Mouse (Mus musculus) hindbrain, embryonic 13.5 days (tissue): ENCODE measurements around the gene OR5BS1P. TPM values are rescaled to one million over a fixed set of nuclear protein-coding genes. Genes with fewer than 3 reads are reported as not detected.

Experiments
- ATAC-seq: fragments of 200-750 bp; cut with Nextera tagmentation; 2 replicates; pipeline ENCODE4 v1.8.0; 2017; ENCODE audit warnings: moderate TSS enrichment; ENCODE audit not compliant: low FRiP score
- H3K27ac ChIP-seq: fragments of 300-500 bp; sonication (generic); 2 replicates; pipeline ENCODE4 v1.5.1; 2015; ENCODE audit warnings: inconsistent platforms, mild to moderate bottlenecking, moderate library complexity
- H3K27me3 ChIP-seq: fragments of 300-500 bp; sonication (generic); 2 replicates; pipeline ENCODE4 v1.6.1; 2015; ENCODE audit warnings: mild to moderate bottlenecking, inconsistent platforms
- H3K36me3 ChIP-seq: fragments of 300-500 bp; sonication (generic); 2 replicates; pipeline ENCODE4 v1.6.1; 2015; ENCODE audit warnings: mild to moderate bottlenecking, inconsistent platforms
- H3K4me1 ChIP-seq: fragments of 300-500 bp; sonication (generic); replicated peaks from 2 replicates; pipeline ENCODE4 v1.6.1; 2015; ENCODE audit warnings: inconsistent platforms
- H3K4me2 ChIP-seq: fragments of 300-500 bp; sonication (generic); 2 replicates; pipeline ENCODE4 v1.6.1; 2015; ENCODE audit warnings: inconsistent platforms, mild to moderate bottlenecking, moderate library complexity
- H3K4me3 ChIP-seq: fragments of 300-500 bp; sonication (generic); 2 replicates; pipeline ENCODE4 v1.5.1; 2015; ENCODE audit warnings: mild to moderate bottlenecking, inconsistent platforms
- H3K9ac ChIP-seq: fragments of 300-500 bp; sonication (generic); 2 replicates; pipeline ENCODE4 v1.6.1; 2015; ENCODE audit warnings: mild to moderate bottlenecking, inconsistent platforms
- H3K9me3 ChIP-seq: fragments of 300-500 bp; sonication (generic); 2 replicates; pipeline ENCODE4 v1.6.1; 2016; ENCODE audit warnings: inconsistent platforms
- WGBS: fragments of 180-500 bp; shearing (Covaris S2); methylation state at CpG from one replicate; pipeline ENCODE4 v1.1.7; 2015; 5-methylcytosine and 5-hydroxymethylcytosine counted together
- polyA plus RNA-seq: library from polyadenylated mRNA; unstranded; fragments of >200 nt; fragmentation: Nextera tagmentation; extraction: Ambion mirVana; gene quantifications from 2 replicates; pipeline ENCODE4 v1.2.1, GENCODE M21; 2015

Gene OR5BS1P
- polyA plus RNA-seq, 1 experiment from 2014 or later = not detected

- Histone ChIP-seq H3K4me2 (no peak overlapping the region), H3K9ac (no peak overlapping the region), H3K4me1 (no peaks in the 10 kb centered on the region), H3K27me3 (no peaks in the 10 kb centered on the region), H3K9me3 (no peaks in the 10 kb centered on the region), H3K36me3 (no peaks in the 10 kb centered on the region), H3K4me3 (no peak overlapping the region), H3K27ac (no peak overlapping the region)
- 80% methylated on average over 7 of the region's 7 CpGs for WGBS
- no peak for ATAC-seq
These were observed 9.9 kb downstream of the OR5BS1P start for GRCm38 (mm10) chr15:98479568-98480102.

DNA sequence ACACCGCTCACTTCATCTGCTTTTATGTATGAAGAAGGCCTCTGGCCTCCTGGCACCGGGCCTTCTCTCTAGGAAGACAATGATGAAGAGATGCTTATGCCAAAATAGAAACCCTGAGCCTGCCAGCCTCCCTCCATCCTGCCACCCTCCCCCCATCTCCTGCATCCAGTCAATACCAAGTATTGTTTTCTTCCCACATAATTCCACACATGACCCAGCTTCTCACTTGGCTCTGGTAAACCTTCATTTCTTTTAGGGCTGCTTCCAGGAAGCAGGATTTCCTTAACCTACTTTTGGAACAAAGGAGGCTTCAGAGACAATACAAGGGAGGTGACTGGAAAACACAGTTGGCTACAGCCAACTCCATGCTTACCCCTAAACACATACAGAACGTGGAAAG, 13.0 kb downstream of the OR5BS1P start, which contains the start of gene Lalba:
TSS of gene Lalba (minus strand) at position 21 of the 400 bp plus-strand sequence.
- no peaks in the 10 kb centered on the region for H3K9me3 ChIP-seq
- ATAC-seq = no peak
- no peak within 1 kb of the TSS for H3K4me3 ChIP-seq
- no peak within 1 kb of the TSS for H3K9ac ChIP-seq
- no peaks in the 10 kb centered on the region for H3K27me3 ChIP-seq
- no peak within 1 kb of the TSS for H3K4me2 ChIP-seq
- no peak within 1 kb of the TSS for H3K27ac ChIP-seq
- no peaks in the 10 kb centered on the region for H3K4me1 ChIP-seq
- no peaks in the 10 kb centered on the region for H3K36me3 ChIP-seq
- WGBS = 46% methylated on average over 3 of the region's 3 CpGs

- Histone ChIP-seq H3K4me1 (no peaks in the 10 kb centered on the region), H3K27ac (no peak overlapping the region), H3K9me3 (no peaks in the 10 kb centered on the region), H3K4me2 (no peak overlapping the region), H3K36me3 (no peaks in the 10 kb centered on the region), H3K4me3 (no peak overlapping the region), H3K27me3 (no peaks in the 10 kb centered on the region), H3K9ac (no peak overlapping the region)
- ATAC-seq = no peak
- 80% methylated on average over 18 of the region's 18 CpGs for WGBS
These were observed 14.5 kb downstream of the OR5BS1P start for GRCm38 (mm10) chr15:98483907-98484886.

- no peaks in the 10 kb centered on the region for H3K27me3 ChIP-seq
- H3K4me3 ChIP-seq = no peak overlapping the region
- no peaks in the 10 kb centered on the region for H3K4me1 ChIP-seq
- no peak overlapping the region for H3K4me2 ChIP-seq
- H3K9me3 ChIP-seq = no peaks in the 10 kb centered on the region
- no peaks in the 10 kb centered on the region for H3K36me3 ChIP-seq
- no peak overlapping the region for H3K27ac ChIP-seq
- 94% methylated on average over 8 of the region's 8 CpGs for WGBS
- ATAC-seq = no peak
- no peak overlapping the region for H3K9ac ChIP-seq
These were observed 16.8 kb downstream of the OR5BS1P start for GRCm38 (mm10) chr15:98486433-98487021.

DNA sequence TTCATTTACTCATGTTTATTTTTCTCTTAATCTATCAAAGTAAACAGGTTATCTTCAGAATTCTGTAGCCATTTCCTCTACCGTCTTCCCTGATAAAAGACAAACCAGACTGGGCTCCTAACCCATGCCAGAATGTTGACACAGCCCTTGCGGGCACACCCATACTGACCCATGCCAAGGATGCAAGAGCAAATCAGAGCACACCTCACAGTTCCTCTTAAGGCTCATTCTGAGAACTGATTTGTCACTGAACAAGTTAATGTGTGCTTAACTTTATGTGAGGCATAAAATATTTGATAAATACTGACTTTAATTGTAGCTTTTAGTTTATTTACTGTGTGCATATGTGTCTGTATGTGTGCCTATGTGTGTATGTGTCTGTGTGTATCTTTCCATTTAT, 21.6 kb downstream of the OR5BS1P start:
- Histone ChIP-seq H3K4me2 (no peak overlapping the region), H3K36me3 (no peaks in the 10 kb centered on the region), H3K9ac (no peak overlapping the region), H3K27ac (no peak overlapping the region), H3K27me3 (no peaks in the 10 kb centered on the region), H3K9me3 (no peaks in the 10 kb centered on the region), H3K4me3 (no peak overlapping the region), H3K4me1 (no peaks in the 10 kb centered on the region)
- 84% methylated on average over 2 of the region's 2 CpGs for WGBS
- ATAC-seq = no peak

- no peak for ATAC-seq
- H3K4me2 ChIP-seq = no peak within 1 kb of the TSS
- no peaks in the 10 kb centered on the region for H3K9me3 ChIP-seq
- no peaks in the 10 kb centered on the region for H3K27me3 ChIP-seq
- H3K9ac ChIP-seq = no peak within 1 kb of the TSS
- H3K4me1 ChIP-seq = no peaks in the 10 kb centered on the region
- H3K4me3 ChIP-seq = no peak within 1 kb of the TSS
- WGBS = 71% methylated on average over 4 of the region's 4 CpGs
- H3K36me3 ChIP-seq = no peaks in the 10 kb centered on the region
- H3K27ac ChIP-seq = no peak within 1 kb of the TSS
These were observed 22.4 kb downstream of the OR5BS1P start, which contains the start of gene Olfr279 for GRCm38 (mm10) chr15:98492102-98492501. Olfr279 (plus strand) TSS chr15:98492402.

- Histone ChIP-seq H3K27ac (no peak overlapping the region), H3K4me2 (no peak overlapping the region), H3K36me3 (no peaks in the 10 kb centered on the region), H3K4me1 (no peaks in the 10 kb centered on the region), H3K9me3 (no peaks in the 10 kb centered on the region), H3K27me3 (no peaks in the 10 kb centered on the region), H3K4me3 (no peak overlapping the region), H3K9ac (no peak overlapping the region)
- no peak for ATAC-seq
- WGBS = 89% methylated on average over 17 of the region's 17 CpGs
These were observed 27.9 kb downstream of the OR5BS1P start for GRCm38 (mm10) chr15:98497631-98498030.

DNA sequence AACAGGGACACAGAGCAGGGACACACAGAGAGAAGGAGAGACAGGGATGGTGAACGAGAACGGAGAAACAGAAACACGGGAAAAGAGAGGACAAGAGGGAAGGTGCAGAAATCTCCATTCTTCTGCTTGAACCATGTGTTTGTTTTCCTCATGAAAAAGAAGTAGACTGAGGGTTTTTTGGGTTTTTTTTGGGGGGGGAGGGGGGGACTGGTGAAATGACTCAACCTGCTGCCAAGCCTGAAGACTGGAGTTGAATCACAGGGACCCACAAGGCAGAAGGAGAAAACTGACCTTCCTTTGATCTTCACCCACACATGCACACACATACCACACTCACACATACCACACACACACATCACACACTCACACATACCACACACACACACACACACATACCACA, 33.6 kb downstream of the OR5BS1P start:
- ATAC-seq = no peak

DNA sequence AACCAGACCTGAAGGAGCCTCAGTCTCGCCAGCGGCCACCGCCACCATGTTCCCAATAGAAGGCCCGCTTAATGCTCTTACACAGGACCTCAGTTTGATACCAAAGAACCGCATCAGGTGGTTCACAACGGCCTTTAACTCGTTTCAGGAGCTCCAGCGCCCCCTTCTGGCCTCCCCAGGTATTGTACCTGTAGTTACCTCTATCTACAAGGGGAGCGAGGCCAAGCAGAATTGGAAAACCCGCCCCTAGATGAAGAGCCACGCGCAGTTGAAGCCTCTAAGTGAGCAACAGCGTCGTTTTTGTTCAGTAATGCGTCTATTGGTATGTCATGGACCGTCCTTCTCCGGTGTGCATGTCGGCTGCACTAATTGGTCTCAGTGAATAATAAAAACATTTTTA, 34.8 kb downstream of the OR5BS1P start:
- Histone ChIP-seq H3K27ac (no peak overlapping the region), H3K4me3 (no peak overlapping the region), H3K9me3 (no peaks in the 10 kb centered on the region), H3K27me3 (no peaks in the 10 kb centered on the region), H3K9ac (no peak overlapping the region), H3K4me2 (no peak overlapping the region), H3K4me1 (no peaks in the 10 kb centered on the region), H3K36me3 (no peaks in the 10 kb centered on the region)
- no peak for ATAC-seq
- WGBS = 14% methylated on average over 18 of the region's 18 CpGs

More for the DNA sequence above, 33.6 kb downstream of the OR5BS1P start:
- Histone ChIP-seq H3K9me3 (no peaks in the 10 kb centered on the region), H3K4me3 (no peak overlapping the region), H3K27me3 (no peaks in the 10 kb centered on the region), H3K9ac (no peak overlapping the region), H3K27ac (no peak overlapping the region), H3K36me3 (no peaks in the 10 kb centered on the region), H3K4me1 (no peaks in the 10 kb centered on the region), H3K4me2 (no peak overlapping the region)
- 87% methylated on average over 3 of the region's 3 CpGs for WGBS

DNA sequence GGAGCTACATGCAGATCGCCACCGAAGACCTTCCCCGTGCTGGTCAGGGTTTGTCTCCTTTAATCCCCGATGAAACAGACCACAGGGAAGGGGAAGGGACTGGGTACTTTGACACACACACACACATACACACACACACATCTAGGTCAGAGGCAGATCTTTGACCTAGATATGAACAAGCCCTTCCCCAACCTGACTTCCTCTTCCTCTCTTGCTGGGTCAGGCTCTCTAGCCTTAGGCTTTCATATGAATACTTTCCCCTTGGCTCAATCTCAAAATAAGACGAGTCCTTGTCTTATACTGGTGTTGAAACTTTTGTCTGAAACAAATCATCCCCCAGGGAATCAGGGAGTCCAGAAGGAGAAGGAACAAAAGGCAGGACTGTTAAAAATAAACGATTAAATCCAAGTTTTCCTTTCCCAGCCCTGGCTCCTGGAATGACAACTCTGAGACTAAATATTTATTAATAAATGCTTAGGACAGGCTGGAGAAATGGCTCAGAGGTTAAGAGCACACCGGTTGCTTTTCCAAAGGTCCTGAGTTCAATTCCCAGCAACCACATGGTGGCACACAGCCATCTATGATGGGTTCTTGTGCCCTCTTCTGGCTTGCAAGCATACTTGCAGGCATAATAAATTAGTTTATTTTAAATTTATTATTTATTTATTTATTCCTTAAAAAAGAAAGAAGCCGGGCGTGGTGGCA, 36.7 kb downstream of the OR5BS1P start:
- Histone ChIP-seq H3K36me3 (no peaks in the 10 kb centered on the region), H3K27ac (no peak overlapping the region), H3K9me3 (no peaks in the 10 kb centered on the region), H3K4me1 (peaks cover 8% of the 10 kb centered on the region), H3K9ac (no peak overlapping the region), H3K4me2 (no peak overlapping the region), H3K27me3 (no peaks in the 10 kb centered on the region), H3K4me3 (no peak overlapping the region)
- no peak for ATAC-seq
- WGBS = 83% methylated on average over 9 of the region's 9 CpGs

GRCm38 (mm10) chr15:98507321-98507720, 37.6 kb downstream of the OR5BS1P start:
- Histone ChIP-seq H3K9me3 (no peaks in the 10 kb centered on the region), H3K9ac (no peak overlapping the region), H3K27ac (no peak overlapping the region), H3K27me3 (no peaks in the 10 kb centered on the region), H3K36me3 (no peaks in the 10 kb centered on the region), H3K4me3 (no peak overlapping the region), H3K4me1 (peaks cover 9% of the 10 kb centered on the region), H3K4me2 (no peak overlapping the region)
- ATAC-seq = no peak
- 90% methylated on average over 5 of the region's 6 CpGs for WGBS

DNA sequence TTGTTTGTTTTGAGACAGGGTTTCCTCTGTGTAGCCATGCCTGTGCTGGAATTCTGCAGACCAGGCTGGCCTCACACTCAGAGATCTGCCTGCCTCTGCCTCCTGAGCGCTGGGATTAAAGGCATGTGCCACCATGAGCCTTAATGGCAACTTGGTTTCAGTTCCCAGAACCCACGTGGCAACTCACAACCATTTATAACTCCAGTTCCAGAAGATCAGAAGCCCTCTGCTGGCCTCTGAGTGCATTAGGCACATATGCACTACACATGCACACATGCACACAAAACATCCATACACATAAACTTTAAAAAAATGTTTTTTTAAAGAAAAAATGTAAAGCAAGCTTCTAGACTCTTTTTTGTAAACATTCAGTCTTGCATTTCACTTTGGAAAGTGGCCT, 39.7 kb downstream of the OR5BS1P start:
- Histone ChIP-seq H3K9ac (no peak overlapping the region), H3K27me3 (no peaks in the 10 kb centered on the region), H3K4me3 (no peak overlapping the region), H3K27ac (no peak overlapping the region), H3K4me1 (peaks cover 9% of the 10 kb centered on the region), H3K36me3 (no peaks in the 10 kb centered on the region), H3K9me3 (no peaks in the 10 kb centered on the region), H3K4me2 (no peak overlapping the region)
- ATAC-seq = no peak
- 53% methylated on average over 2 of the region's 2 CpGs for WGBS
